Mouse (Mus musculus) megakaryocyte, embryonic 14.5 days (primary cell): Measurements from ENCODE around the gene Npl. TPM values are rescaled to one million over a fixed set of nuclear protein-coding genes. Genes with fewer than 3 reads are reported as not detected.
"Not testable (repeated sequence)": the region's sequence is repeated elsewhere in the genome, so short reads cannot be mapped to it uniquely, and the experiment has no call there.

Experiments used
- H3K27me3 ChIP-seq: replicated peaks from 2 replicates; pipeline ENCODE3; 2012; ENCODE audit warnings: inconsistent platforms
- H3K36me3 ChIP-seq: replicated peaks from 2 replicates; pipeline ENCODE3; 2012; ENCODE audit warnings: low read length, inconsistent platforms, mixed read lengths
- H3K4me1 ChIP-seq: 2 replicates; pipeline ENCODE4 v1.6.1; 2012; ENCODE audit warnings: inconsistent platforms
- H3K4me3 ChIP-seq: replicated peaks from 2 replicates; pipeline ENCODE3; 2012; ENCODE audit warnings: moderate library complexity, mild to moderate bottlenecking, inconsistent platforms
- H3K9me3 ChIP-seq: 2 replicates; pipeline ENCODE4 v1.6.1; 2012; ENCODE audit warnings: inconsistent platforms
- FLI1 ChIP-seq: IDR thresholded peaks from 2 replicates; pipeline ENCODE4 v1.6.1; 2012; ENCODE audit warnings: low read length, inconsistent platforms, mixed read lengths
- GATA1 ChIP-seq: IDR thresholded peaks from 3 replicates; pipeline ENCODE4 v1.6.1; 2012; ENCODE audit warnings: mixed read lengths, low read length, inconsistent platforms, borderline replicate concordance
- polyA plus RNA-seq: library from polyadenylated mRNA; stranded (reverse); fragments of >175 nt; gene quantifications from 2 replicates; pipeline ENCODE4 v1.2.3, GENCODE M21; 2012; ENCODE audit warnings: low replicate concordance; ENCODE audit not compliant: insufficient read depth

The Npl gene
- polyA plus RNA-seq, 1 experiment: 1.6 TPM

DNA sequence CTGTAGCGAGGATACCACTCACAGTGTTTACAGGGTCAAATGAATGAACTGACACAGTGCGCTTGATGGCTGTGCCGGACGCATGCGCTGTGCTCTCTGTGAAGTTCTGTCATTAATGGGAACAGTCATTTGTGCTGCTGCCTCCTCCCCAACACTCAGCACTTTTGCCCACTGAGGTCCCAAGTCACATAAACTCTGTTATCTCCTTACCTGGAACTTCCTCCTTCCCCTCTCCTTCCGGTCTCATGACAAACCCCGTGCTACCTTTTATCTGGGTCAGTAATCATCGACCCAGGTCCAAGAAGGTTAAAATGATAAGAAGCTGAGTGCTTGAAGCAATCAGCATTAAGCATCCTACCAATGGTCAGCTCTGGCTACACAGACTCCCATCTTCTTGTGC, 2.3 kb downstream of the Npl start:
- Histone ChIP-seq H3K9me3 (no peaks in the 10 kb centered on the region), H3K4me3 (peak overlapping the region; percentile 23), H3K4me1 (peaks cover 41% of the 10 kb centered on the region), H3K27me3 (peaks cover 5% of the 10 kb centered on the region), H3K36me3 (peaks cover 3% of the 10 kb centered on the region)
- TF ChIP-seq GATA1 (no peak), FLI1 (no peak)

- TF ChIP-seq GATA1: no peak
Observed at GRCm38 (mm10) chr1:153545196-153545595, 4.6 kb downstream of the Npl start.

GRCm38 (mm10) chr1:153542726-153543320, 7.0 kb downstream of the Npl start:
- H3K9me3 ChIP-seq: no peaks in the 10 kb centered on the region
- no peak for TF ChIP-seq FLI1
- no peak for TF ChIP-seq GATA1
- peaks cover 19% of the 10 kb centered on the region for H3K4me1 ChIP-seq
- H3K36me3 ChIP-seq: peaks cover 3% of the 10 kb centered on the region
- H3K4me3 ChIP-seq: no peak overlapping the region
- H3K27me3 ChIP-seq: peaks cover 4% of the 10 kb centered on the region

More at GRCm38 (mm10) chr1:153545196-153545595, 4.6 kb downstream of the Npl start:
- no peak overlapping the region for H3K4me3 ChIP-seq
- peaks cover 3% of the 10 kb centered on the region for H3K36me3 ChIP-seq
- H3K9me3 ChIP-seq: no peaks in the 10 kb centered on the region
- H3K4me1 ChIP-seq: peaks cover 37% of the 10 kb centered on the region
- peaks cover 5% of the 10 kb centered on the region for H3K27me3 ChIP-seq

GRCm38 (mm10) chr1:153540753-153541152, 9.1 kb downstream of the Npl start:
- TF ChIP-seq GATA1 (no peak), FLI1 (no peak)
- Histone ChIP-seq H3K9me3 (no peaks in the 10 kb centered on the region), H3K4me1 (peaks cover 11% of the 10 kb centered on the region), H3K36me3 (peaks cover 4% of the 10 kb centered on the region), H3K27me3 (peaks cover 2% of the 10 kb centered on the region), H3K4me3 (no peak overlapping the region)

DNA sequence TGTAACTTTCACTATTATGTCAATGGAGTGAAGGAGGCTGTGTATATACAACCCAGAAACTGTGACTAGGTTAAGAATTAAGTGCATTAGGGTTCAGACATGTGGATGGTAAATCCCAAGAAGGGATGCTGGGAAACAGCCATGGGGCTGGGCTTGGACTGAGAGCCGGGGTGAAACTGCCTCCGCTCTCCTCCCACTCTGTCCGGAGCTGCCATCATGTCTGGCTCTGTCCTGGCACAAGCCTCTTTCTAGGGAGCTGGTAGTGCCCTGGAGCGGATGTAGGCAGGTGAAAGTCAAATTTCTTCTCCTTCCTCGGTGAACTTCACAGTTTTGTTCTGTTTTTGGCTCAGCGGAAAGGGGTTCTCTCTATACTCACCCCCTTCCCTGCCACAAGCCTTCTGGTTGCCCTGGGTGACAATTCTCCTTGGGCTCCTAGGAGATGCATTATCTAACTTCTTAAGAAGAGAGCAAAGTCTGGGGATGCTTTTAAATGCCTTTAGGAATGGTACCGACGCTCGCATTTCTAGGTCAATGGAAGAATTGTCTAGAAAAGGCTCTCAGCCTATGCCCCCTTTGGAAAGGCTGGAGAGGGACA, 10.0 kb downstream of the Npl start:
- H3K4me3 ChIP-seq: no peak overlapping the region
- no peaks in the 10 kb centered on the region for H3K27me3 ChIP-seq
- no peak for TF ChIP-seq GATA1
- no peak for TF ChIP-seq FLI1
- no peaks in the 10 kb centered on the region for H3K9me3 ChIP-seq
- H3K36me3 ChIP-seq: peaks cover 5% of the 10 kb centered on the region
- H3K4me1 ChIP-seq: peaks cover 17% of the 10 kb centered on the region

DNA sequence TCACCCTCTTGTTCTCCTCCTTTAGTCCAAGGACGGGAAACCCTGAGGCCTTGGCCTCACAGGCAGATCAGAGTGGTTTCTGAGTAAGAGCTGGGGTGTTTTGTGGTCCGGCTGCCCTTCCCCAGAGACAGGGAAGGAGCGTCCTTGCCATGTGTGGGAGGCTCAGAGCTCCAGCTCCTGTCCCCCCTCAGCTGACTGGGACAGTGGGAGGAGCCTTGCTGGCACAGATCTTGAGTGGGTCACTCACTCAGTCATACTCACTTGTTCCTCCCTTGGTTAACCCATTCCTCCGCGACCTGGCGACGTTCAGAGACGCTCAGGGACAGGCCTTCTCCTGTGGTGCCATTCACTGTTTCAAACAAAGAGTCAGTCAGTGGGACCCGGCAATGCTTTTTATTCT, 14.2 kb downstream of the Npl start:
- H3K9me3 ChIP-seq: no peaks in the 10 kb centered on the region
- peaks cover 20% of the 10 kb centered on the region for H3K4me1 ChIP-seq
- no peak overlapping the region for H3K4me3 ChIP-seq
- no peak for TF ChIP-seq GATA1
- no peak for TF ChIP-seq FLI1
- no peaks in the 10 kb centered on the region for H3K27me3 ChIP-seq
- peaks cover 5% of the 10 kb centered on the region for H3K36me3 ChIP-seq

DNA sequence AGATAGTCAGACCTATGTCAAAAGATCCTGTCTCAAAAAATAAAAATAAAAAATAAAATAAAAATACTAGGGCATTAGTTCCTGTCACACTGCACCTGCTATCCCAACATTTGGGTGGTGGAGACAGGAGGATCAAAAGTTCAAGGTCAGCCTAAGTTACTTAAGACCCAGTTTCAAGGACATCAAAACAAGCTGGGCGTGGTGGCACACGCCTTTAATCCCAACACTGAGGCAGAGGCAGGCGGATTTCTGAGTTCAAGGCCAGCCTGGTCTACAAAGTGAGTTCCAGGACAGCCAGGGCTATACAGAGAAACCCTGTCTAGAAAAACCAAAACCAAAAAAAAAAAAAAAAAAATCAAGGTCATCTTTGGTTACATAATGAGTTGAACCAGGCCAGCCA, 16.9 kb downstream of the Npl start:
- H3K36me3 ChIP-seq, H3K27me3 ChIP-seq, H3K9me3 ChIP-seq, H3K4me3 ChIP-seq: not testable (repeated sequence)
- H3K4me1 ChIP-seq: peaks cover 20% of the 10 kb centered on the region

GRCm38 (mm10) chr1:153532234-153532841, 17.5 kb downstream of the Npl start:
- Histone ChIP-seq H3K4me3 (peak overlapping the region; percentile 86), H3K36me3 (peaks cover 5% of the 10 kb centered on the region), H3K27me3 (no peaks in the 10 kb centered on the region), H3K9me3 (no peaks in the 10 kb centered on the region), H3K4me1 (peaks cover 20% of the 10 kb centered on the region)
- TF ChIP-seq GATA1 (no peak), FLI1 (no peak)

- H3K4me3 ChIP-seq: peak overlapping the region; percentile 86
Observed at GRCm38 (mm10) chr1:153531677-153532233, 18.1 kb downstream of the Npl start.

GRCm38 (mm10) chr1:153522116-153522515, 27.7 kb downstream of the Npl start:
- H3K4me1 ChIP-seq: no peaks in the 10 kb centered on the region
- H3K36me3 ChIP-seq: peaks cover 4% of the 10 kb centered on the region
- no peaks in the 10 kb centered on the region for H3K9me3 ChIP-seq
- no peak overlapping the region for H3K4me3 ChIP-seq
- no peak for TF ChIP-seq GATA1
- no peak for TF ChIP-seq FLI1
- H3K27me3 ChIP-seq: no peaks in the 10 kb centered on the region

More at GRCm38 (mm10) chr1:153531677-153532233, 18.1 kb downstream of the Npl start:
- TF ChIP-seq GATA1 (no peak), FLI1 (no peak)
- peaks cover 20% of the 10 kb centered on the region for H3K4me1 ChIP-seq
- H3K27me3 ChIP-seq: no peaks in the 10 kb centered on the region
- no peaks in the 10 kb centered on the region for H3K9me3 ChIP-seq
- H3K36me3 ChIP-seq: peaks cover 5% of the 10 kb centered on the region
